8 mouse cellular contexts compared by ENCODE assay signal in the genomic region with DNA sequence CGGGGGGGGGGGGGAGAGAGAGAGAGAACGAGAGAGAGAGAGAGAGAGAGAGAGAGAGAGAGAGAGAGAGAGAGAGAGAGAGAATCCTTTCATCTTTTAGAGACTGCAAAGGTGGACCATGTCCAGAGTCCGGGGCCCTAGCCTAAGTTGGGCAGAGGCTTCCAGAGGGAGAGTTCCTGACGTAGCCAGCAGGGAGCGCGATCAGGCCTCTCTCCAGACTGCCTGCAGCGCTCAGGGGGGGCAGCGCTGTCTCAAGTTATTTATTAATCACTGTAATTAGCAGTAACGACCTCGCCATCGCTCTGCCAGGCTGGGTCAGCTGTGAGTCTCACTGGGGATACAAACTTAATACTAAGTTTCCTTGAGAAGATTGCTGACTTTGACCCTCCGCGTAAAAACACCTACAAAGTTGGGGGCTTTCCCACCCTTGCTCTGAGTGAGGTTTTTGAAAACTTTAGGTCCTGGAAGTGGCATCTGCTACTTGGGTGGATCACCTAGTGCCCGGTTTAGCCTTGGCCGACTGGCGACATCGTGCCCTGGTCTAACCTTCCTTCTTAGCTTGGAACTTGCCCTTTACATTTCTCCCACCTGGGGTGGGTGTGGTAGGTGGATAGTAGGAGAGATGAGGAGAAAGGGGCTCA. TPM values are rescaled to one million over a fixed set of nuclear protein-coding genes. Genes with fewer than 3 reads are reported as not detected.
DNase-seq lines count a peak whose midpoint lies in the region; ATAC-seq lines count a peak whose summit lies in the region.

No protein-coding gene starts in this region.

- H3K4me3 ChIP-seq in hindbrain, embryonic 11.5 days (ENCODE audit: low read depth, low read length), result peak overlapping the region; percentile 37
- peak overlapping the region; percentile 42; the same call in 1 of the 2 replicates for H3K4me3 ChIP-seq in limb, embryonic 10.5 days
- peak overlapping the region; percentile 47; the same call in 1 of the 2 replicates for H3K4me3 ChIP-seq in midbrain, embryonic 10.5 days

- ATAC-seq in hindbrain, embryonic 11.5 days (ENCODE audit: low FRiP score), result peak; percentile 51; the same call in 1 of the 2 replicates
- ATAC-seq in erythroid progenitor cell, adult 5-6 weeks (replicated peaks; ENCODE audit: low FRiP score, poor library complexity, severe bottlenecking), result no peak

- H3K27me3 ChIP-seq in hindbrain, embryonic 11.5 days (ENCODE audit: control insufficient read depth, insufficient read depth, low read length), result peaks cover 70% of the 10 kb centered on the region
- H3K27me3 ChIP-seq in limb, embryonic 10.5 days (ENCODE audit: low read depth, poor library complexity, severe bottlenecking), result peaks cover 100% of the 10 kb centered on the region
- peaks cover 100% of the 10 kb centered on the region for H3K27me3 ChIP-seq in midbrain, embryonic 10.5 days (ENCODE audit: low read depth, poor library complexity, severe bottlenecking)

- under 1% methylated on average over 16 of the region's 17 CpGs for WGBS in hindbrain, embryonic 11.5 days
- WGBS in limb, embryonic 10.5 days, result 2% methylated on average over 16 of the region's 17 CpGs
- WGBS in midbrain, embryonic 10.5 days, result under 1% methylated on average over 16 of the region's 17 CpGs

- peaks cover 5% of the 10 kb centered on the region for H3K4me1 ChIP-seq in hindbrain, embryonic 11.5 days (replicated peaks; ENCODE audit: control insufficient read depth, insufficient read depth, low read length)
- H3K4me1 ChIP-seq in limb, embryonic 10.5 days, result peaks cover 37% of the 10 kb centered on the region
- peaks cover 52% of the 10 kb centered on the region for H3K4me1 ChIP-seq in midbrain, embryonic 10.5 days

- peak overlapping the region; percentile 68 for H3K27ac ChIP-seq in hindbrain, embryonic 11.5 days (ENCODE audit: low read depth, low read length)
- H3K27ac ChIP-seq in limb, embryonic 10.5 days, result no peak overlapping the region
- H3K27ac ChIP-seq in midbrain, embryonic 10.5 days (replicated peaks), result no peak overlapping the region

- H3K4me2 ChIP-seq in hindbrain, embryonic 11.5 days (replicated peaks; ENCODE audit: low read depth, low read length), result peak overlapping the region; percentile 45

- peak; percentile 66 for DNase-seq in right cerebral cortex, adult 18-20 months
- DNase-seq in right cerebral cortex, postnatal 36 days (ENCODE audit: low spot score in 2 of 2), result no peak
- DNase-seq in embryo, embryonic 11 days, result peak; percentile 70
- DNase-seq in hindbrain, embryonic 11.5 days (ENCODE audit: low spot score), result peak; percentile 68
- DNase-seq in limb, embryonic 10.5 days (ENCODE audit: low spot score), result peak; percentile 56
- peak; percentile 46 for DNase-seq in midbrain, embryonic 10.5 days (ENCODE audit: low spot score)
- DNase-seq in yolk sac, embryonic 10.5 days (ENCODE audit: low spot score), result no peak

- no peaks in the 10 kb centered on the region for H3K36me3 ChIP-seq in hindbrain, embryonic 11.5 days (ENCODE audit: control insufficient read depth, insufficient read depth, low read length)
- H3K36me3 ChIP-seq in limb, embryonic 10.5 days, result no peaks in the 10 kb centered on the region
- no peaks in the 10 kb centered on the region for H3K36me3 ChIP-seq in midbrain, embryonic 10.5 days

- no peaks in the 10 kb centered on the region for H3K9me3 ChIP-seq in hindbrain, embryonic 11.5 days (ENCODE audit: control insufficient read depth, low read length)
- H3K9me3 ChIP-seq in limb, embryonic 10.5 days (replicated peaks), result no peaks in the 10 kb centered on the region
- no peaks in the 10 kb centered on the region for H3K9me3 ChIP-seq in midbrain, embryonic 10.5 days (replicated peaks)

- H3K9ac ChIP-seq in hindbrain, embryonic 11.5 days (ENCODE audit: low read depth, low read length), result peak overlapping the region; percentile 53

RNA-seq across cellular contexts. Expression of gene Robo3, which starts 0.9 kb away (rescaled TPM):
- 120 TPM in 2 replicates for polyA plus RNA-seq in hindbrain, embryonic 11.5 days (2014; fragmentation: Nextera tagmentation; extraction: Ambion mirVana)
- polyA plus RNA-seq in limb, embryonic 10.5 days (2016; fragmentation: Nextera tagmentation; extraction: Ambion mirVana), result 0.10 TPM in 1 of 2 replicates, not detected in the other
- polyA plus RNA-seq in midbrain, embryonic 10.5 days (2016; fragmentation: Nextera tagmentation; extraction: Ambion mirVana), result 13.1 and 36.6 TPM in 2 replicates
- total RNA-seq in erythroid progenitor cell, adult 5-6 weeks (2015; ENCODE audit: low replicate concordance), result not detected in 2 replicates
- total RNA-seq in erythroid progenitor cell, adult 5-6 weeks (2017; ENCODE audit: low replicate concordance), result not detected in 2 replicates

RNA-seq across cellular contexts. Expression of gene Robo4, which starts 30.4 kb away (rescaled TPM):
- 5.5 and 6.8 TPM in 2 replicates for polyA plus RNA-seq in hindbrain, embryonic 11.5 days (2014; fragmentation: Nextera tagmentation; extraction: Ambion mirVana)
- polyA plus RNA-seq in limb, embryonic 10.5 days (2016; fragmentation: Nextera tagmentation; extraction: Ambion mirVana), result 9.9 and 10.3 TPM in 2 replicates
- 5.6 and 6.0 TPM in 2 replicates for polyA plus RNA-seq in midbrain, embryonic 10.5 days (2016; fragmentation: Nextera tagmentation; extraction: Ambion mirVana)
- not detected in 2 replicates for total RNA-seq in erythroid progenitor cell, adult 5-6 weeks (2015; ENCODE audit: low replicate concordance)
- total RNA-seq in erythroid progenitor cell, adult 5-6 weeks (2017; ENCODE audit: low replicate concordance), result not detected in 2 replicates

RNA-seq across cellular contexts. Expression of gene Msantd2, which starts 57.0 kb away (rescaled TPM):
- polyA plus RNA-seq in hindbrain, embryonic 11.5 days (2014; fragmentation: Nextera tagmentation; extraction: Ambion mirVana), result 41.1 and 42.3 TPM in 2 replicates
- polyA plus RNA-seq in limb, embryonic 10.5 days (2016; fragmentation: Nextera tagmentation; extraction: Ambion mirVana), result 33.1 and 38.0 TPM in 2 replicates
- 33.0 and 33.6 TPM in 2 replicates for polyA plus RNA-seq in midbrain, embryonic 10.5 days (2016; fragmentation: Nextera tagmentation; extraction: Ambion mirVana)
- total RNA-seq in erythroid progenitor cell, adult 5-6 weeks (2015; ENCODE audit: low replicate concordance), result 5.0 and 8.3 TPM in 2 replicates
- 0.91 and 1.0 TPM in 2 replicates for total RNA-seq in erythroid progenitor cell, adult 5-6 weeks (2017; ENCODE audit: low replicate concordance)

Comparison
In these comparisons a context has a peak if more than half of its experiments do, and no peak if none do; other contexts are left out.
1. DNase-seq: peak in right cerebral cortex, adult 18-20 months (single experiment), embryo, embryonic 11 days (single experiment), hindbrain, embryonic 11.5 days (single experiment), limb, embryonic 10.5 days (single experiment) and midbrain, embryonic 10.5 days (single experiment); none in right cerebral cortex, postnatal 36 days (0 of 2) and yolk sac, embryonic 10.5 days (single experiment).
2. RNA of gene Robo3, which starts 0.9 kb away (polyA plus RNA-seq): 120 TPM in hindbrain, embryonic 11.5 days and 13.1 to 36.6 TPM in midbrain, embryonic 10.5 days; 0.10 TPM in limb, embryonic 10.5 days; every median in the first group is over 10 times any median in the second.
3. Peak in every context shown above with its lines, with median percentiles within 50 percentile points of each other: H3K4me3 ChIP-seq.